Mouse (Mus musculus) mouse embryonic stem cell (cell line): Measurements from ENCODE around the gene Slco4c1.

Experiments used
- in situ Hi-C, 2 experiments: fragments of 300-500 bp; cut with MboI; formaldehyde crosslinking; loops; 1 replicate in 1 of 2; 3 replicates in 1 of 2; pipeline ENCODE4 v1.14.3; 2019 to 2020; ENCODE audit warnings: low sequenced_read_pairs in 2 of 2, low pct_unique_long_range_greater_than_20kb in 1 of 2, mixed read lengths in 1 of 2; ENCODE audit not compliant: unreplicated experiment in 1 of 2

Gene Slco4c1

GRCm38 (mm10) chr1:96871528-96872360 lies at the start of gene Slco4c1:
Gene Slco4c1 (minus strand): TSS chr1:96872171.
- in situ Hi-C loops = no loop called here

GRCm38 (mm10) chr1:96917333-96917732 lies 45.4 kb upstream of the Slco4c1 start:
- in situ Hi-C loops = no loop called here

- in situ Hi-C loops = no loop called here
Observed at GRCm38 (mm10) chr1:96883788-96884187, 11.8 kb upstream of the Slco4c1 start.

- in situ Hi-C loops = no loop called here
Observed at GRCm38 (mm10) chr1:96878572-96878971, 6.6 kb upstream of the Slco4c1 start.

GRCm38 (mm10) chr1:96876076-96876475 lies 4.1 kb upstream of the Slco4c1 start:
- in situ Hi-C loops = no loop called here

GRCm38 (mm10) chr1:96874636-96875035 lies 2.7 kb upstream of the Slco4c1 start:
- in situ Hi-C loops = no loop called here

GRCm38 (mm10) chr1:96872361-96872693 lies 356 bp upstream of the Slco4c1 start:
- in situ Hi-C loops = no loop called here

GRCm38 (mm10) chr1:96870764-96871307 lies 1.1 kb downstream of the Slco4c1 start:
- in situ Hi-C loops = no loop called here

- in situ Hi-C loops = no loop called here
Observed at GRCm38 (mm10) chr1:96868722-96869121, 3.2 kb downstream of the Slco4c1 start.

GRCm38 (mm10) chr1:96866002-96866401 lies 6.0 kb downstream of the Slco4c1 start:
- in situ Hi-C loops = no loop called here

GRCm38 (mm10) chr1:96864120-96864519 lies 7.9 kb downstream of the Slco4c1 start:
- in situ Hi-C loops = no loop called here

GRCm38 (mm10) chr1:96859995-96860684 lies 11.8 kb downstream of the Slco4c1 start:
- in situ Hi-C loops = no loop called here

- in situ Hi-C loops = no loop called here
Observed at GRCm38 (mm10) chr1:96853541-96853940, 18.4 kb downstream of the Slco4c1 start.

GRCm38 (mm10) chr1:96849101-96849500 lies 22.9 kb downstream of the Slco4c1 start:
- in situ Hi-C loops = loop anchor here (5.0 to 10.0 kb wide), 2 partner anchors 166 to 168 kb away; no protein-coding TSS in a partner anchor

GRCm38 (mm10) chr1:96848606-96849005 lies 23.4 kb downstream of the Slco4c1 start:
- in situ Hi-C loops = loop anchor here (5.0 to 10.0 kb wide), 2 partner anchors 166 to 169 kb away; no protein-coding TSS in a partner anchor

GRCm38 (mm10) chr1:96846727-96847126 lies 25.2 kb downstream of the Slco4c1 start:
- in situ Hi-C loops = loop anchor here (5.0 to 10.0 kb wide), 2 partner anchors 168 to 171 kb away; no protein-coding TSS in a partner anchor

GRCm38 (mm10) chr1:96805287-96805727 lies 66.7 kb downstream of the Slco4c1 start:
- in situ Hi-C loops = no loop called here

GRCm38 (mm10) chr1:96801595-96801994 lies 70.4 kb downstream of the Slco4c1 start:
- in situ Hi-C loops = no loop called here

GRCm38 (mm10) chr1:96794690-96795089 lies 77.3 kb downstream of the Slco4c1 start:
- in situ Hi-C loops = no loop called here
